Mouse (Mus musculus) lung, embryonic 14.5 days (tissue): ENCODE data around the gene Dock4. TPM values are rescaled to one million over a fixed set of nuclear protein-coding genes. Genes with fewer than 3 reads are reported as not detected.

ENCODE experiments used
- ATAC-seq: fragments of 200-750 bp; cut with Nextera tagmentation; 2 replicates; pipeline ENCODE4 v1.8.0; 2017; ENCODE audit warnings: mild to moderate bottlenecking, moderate TSS enrichment, moderate library complexity; ENCODE audit not compliant: insufficient read depth
- DNase-seq: peaks from one replicate; pipeline ENCODE4 v3.0.0-alpha.2; 2015
- H3K27ac ChIP-seq: fragments of 300-500 bp; sonication (generic); 2 replicates; pipeline ENCODE4 v1.5.1; 2014; ENCODE audit warnings: low read depth, mild to moderate bottlenecking, moderate library complexity
- H3K27me3 ChIP-seq: fragments of 300-500 bp; sonication (generic); 2 replicates; pipeline ENCODE4 v1.6.1; 2014; ENCODE audit warnings: low read length, control low read depth; ENCODE audit not compliant: insufficient read depth
- H3K36me3 ChIP-seq: fragments of 300-500 bp; sonication (generic); 2 replicates; pipeline ENCODE4 v1.6.1; 2014; ENCODE audit warnings: control low read depth; ENCODE audit not compliant: insufficient read depth
- H3K4me1 ChIP-seq: fragments of 300-500 bp; sonication (generic); 2 replicates; pipeline ENCODE4 v1.6.1; 2014; ENCODE audit warnings: antibody characterized with exemption, control low read depth; ENCODE audit not compliant: insufficient read depth
- H3K4me2 ChIP-seq: fragments of 300-500 bp; sonication (generic); 2 replicates; pipeline ENCODE4 v1.6.1; 2014; ENCODE audit warnings: mild to moderate bottlenecking
- H3K4me3 ChIP-seq: fragments of 300-500 bp; sonication (generic); 2 replicates; pipeline ENCODE4 v1.5.1; 2014; ENCODE audit warnings: low read depth, low read length
- H3K9ac ChIP-seq: fragments of 300-500 bp; sonication (generic); 2 replicates; pipeline ENCODE4 v1.6.1; 2014
- H3K9me3 ChIP-seq: fragments of 300-500 bp; sonication (generic); 2 replicates; pipeline ENCODE4 v1.6.1; 2016; ENCODE audit warnings: low read depth, low read length, control low read depth
- CTCF ChIP-seq: IDR thresholded peaks from 2 replicates; pipeline ENCODE4 v1.5.1; 2016; ENCODE audit warnings: antibody characterized with exemption, low read depth
- WGBS: fragments of 180-500 bp; shearing (Covaris S2); extraction: QIAGEN DNeasy Blood & Tissue Kit; methylation state at CpG from one replicate; pipeline ENCODE4 v1.1.7; 2014; 5-methylcytosine and 5-hydroxymethylcytosine counted together
- polyA plus RNA-seq: library from polyadenylated mRNA; unstranded; fragments of >200 nt; fragmentation: Nextera tagmentation; extraction: Ambion mirVana; gene quantifications from 2 replicates; pipeline ENCODE4 v1.2.1, GENCODE M21; 2014

The Dock4 gene
- polyA plus RNA-seq, 1 experiment from 2014 or later: 28.9 TPM

DNA sequence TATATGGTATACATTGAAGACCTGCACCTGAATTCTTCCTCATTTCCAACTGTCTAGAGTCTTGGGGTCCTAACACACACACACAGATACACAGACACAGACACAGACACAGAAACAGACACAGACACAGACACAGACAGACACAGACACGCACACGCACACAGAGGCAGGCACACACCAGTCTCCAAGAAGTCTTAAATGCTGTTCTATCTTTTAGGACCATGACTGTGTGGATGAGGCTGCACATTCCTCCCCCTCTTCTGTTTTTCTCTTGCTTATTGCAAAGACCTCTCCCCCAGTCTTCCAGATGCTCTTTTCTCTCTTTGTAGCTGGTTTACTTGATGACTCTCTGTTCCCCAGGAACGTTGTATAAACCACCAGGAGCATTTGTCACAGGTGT is 443.8 kb downstream of the Dock4 start:
- Histone ChIP-seq H3K27ac (no peak overlapping the region), H3K4me2 (no peak overlapping the region), H3K36me3 (no peaks in the 10 kb centered on the region), H3K4me1 (no peaks in the 10 kb centered on the region), H3K9me3 (no peaks in the 10 kb centered on the region), H3K9ac (no peak overlapping the region), H3K4me3 (no peak overlapping the region), H3K27me3 (no peaks in the 10 kb centered on the region)
- ATAC-seq (no peak), DNase-seq (no peak)
- no peak for TF ChIP-seq CTCF
- WGBS: 78% methylated on average over 3 of the region's 3 CpGs

DNA sequence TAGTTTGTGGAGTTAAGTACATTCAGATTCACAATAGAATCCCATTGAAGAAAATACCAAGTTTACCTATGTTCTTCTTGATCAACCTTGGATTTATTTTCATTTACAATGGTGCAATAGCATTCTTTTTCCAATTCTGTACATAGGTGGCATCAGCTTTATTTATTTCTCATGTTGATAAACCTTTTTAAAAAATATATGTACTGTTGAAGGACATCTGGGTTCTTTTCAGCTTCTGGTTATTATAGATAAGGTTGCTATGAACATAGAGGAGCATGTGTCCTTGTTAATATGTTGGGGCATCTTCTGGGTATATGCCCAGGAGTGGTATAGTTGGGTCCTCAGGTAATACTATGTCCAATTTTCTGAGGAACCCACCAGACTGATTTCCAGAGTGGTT is 445.4 kb downstream of the Dock4 start:
- Histone ChIP-seq H3K4me1 (no peaks in the 10 kb centered on the region), H3K27me3 (no peaks in the 10 kb centered on the region), H3K27ac (no peak overlapping the region), H3K9ac (no peak overlapping the region), H3K36me3 (no peaks in the 10 kb centered on the region), H3K4me2 (no peak overlapping the region), H3K4me3 (no peak overlapping the region), H3K9me3 (no peaks in the 10 kb centered on the region)
- no peak for TF ChIP-seq CTCF
- DNase-seq (no peak), ATAC-seq (no peak)

DNA sequence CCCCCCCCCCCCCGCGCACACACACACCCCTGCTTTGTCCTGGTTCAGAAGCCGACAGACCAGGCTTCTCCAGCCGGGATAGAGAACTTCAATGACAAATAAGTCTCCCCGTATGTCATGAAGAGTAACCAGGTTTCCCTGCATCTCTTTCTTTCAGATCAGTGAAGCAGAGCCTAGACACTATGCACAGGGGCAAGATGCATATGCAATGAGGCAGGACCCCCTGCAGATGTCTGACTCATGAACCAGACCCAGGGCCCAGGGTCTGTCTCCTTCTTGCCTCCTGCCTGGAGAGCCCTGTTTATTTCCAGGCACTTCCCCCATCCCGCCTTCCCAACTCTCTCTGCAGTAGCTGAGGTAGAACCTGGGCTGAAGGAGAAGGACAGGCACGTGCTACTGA is 448.0 kb downstream of the Dock4 start:
- H3K36me3 ChIP-seq: no peaks in the 10 kb centered on the region
- H3K4me3 ChIP-seq: no peak overlapping the region
- no peak for TF ChIP-seq CTCF
- H3K4me1 ChIP-seq: no peaks in the 10 kb centered on the region
- ATAC-seq (no peak), DNase-seq (no peak)
- no peak overlapping the region for H3K4me2 ChIP-seq
- H3K9ac ChIP-seq: no peak overlapping the region
- H3K9me3 ChIP-seq: no peaks in the 10 kb centered on the region
- H3K27me3 ChIP-seq: no peaks in the 10 kb centered on the region
- no peak overlapping the region for H3K27ac ChIP-seq
- WGBS: 41% methylated on average over 5 of the region's 7 CpGs

DNA sequence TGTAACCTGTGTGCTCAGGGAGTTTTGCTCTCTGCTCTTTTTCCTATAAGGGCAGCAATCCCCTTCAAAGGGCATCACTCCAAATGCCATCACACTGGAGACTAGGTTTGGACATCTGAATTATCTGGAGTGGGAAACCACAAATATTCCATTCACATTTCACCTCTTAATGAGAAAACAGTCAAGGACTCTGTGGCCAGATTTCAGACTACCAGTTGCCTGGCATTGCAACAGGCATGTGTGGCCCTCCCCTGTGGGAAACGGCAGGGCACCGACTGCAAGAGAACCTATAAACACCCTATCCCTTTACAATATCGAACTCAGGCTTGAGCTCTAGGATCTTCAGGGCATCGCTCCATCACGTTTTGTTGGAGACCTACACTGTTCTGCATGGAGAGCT is 448.9 kb downstream of the Dock4 start:
- Histone ChIP-seq H3K27me3 (no peaks in the 10 kb centered on the region), H3K4me3 (no peak overlapping the region), H3K9me3 (no peaks in the 10 kb centered on the region), H3K9ac (no peak overlapping the region), H3K27ac (no peak overlapping the region), H3K4me1 (no peaks in the 10 kb centered on the region), H3K4me2 (no peak overlapping the region), H3K36me3 (no peaks in the 10 kb centered on the region)
- 86% methylated on average over 5 of the region's 5 CpGs for WGBS
- ATAC-seq (no peak), DNase-seq (no peak)
- no peak for TF ChIP-seq CTCF

Other genes starting within 250 kb of the Dock4 start
- gene Lsmem1, start 246.5 kb upstream of the Dock4 start, polyA plus RNA-seq: not detected in 2 replicates
- 141 and 148 TPM in 2 replicates for gene Ifrd1, start 197.4 kb upstream of the Dock4 start, polyA plus RNA-seq
- 45.5 and 46.7 TPM in 2 replicates for gene Zfp277, start 50 bp upstream of the Dock4 start, polyA plus RNA-seq